Mouse (Mus musculus) olfactory bulb, adult 2 months (tissue): ENCODE measurements at regions not wholly inside any gene's neighbourhood (a gene's known extent, or its start where the extent isn't known, plus 50 kb on each side); places are given as distances from the start of the nearest gene placed in this dataset.

Experiments used
- CTCF ChIP-seq: fragments of 200-500 bp; IDR thresholded peaks from 2 replicates; pipeline ENCODE4 v1.5.1; 2012; ENCODE audit warnings: low read depth, mild to moderate bottlenecking, low read length, moderate library complexity; ENCODE audit not compliant: insufficient read depth
- POLR2A ChIP-seq: fragments of 200-500 bp; IDR thresholded peaks from 2 replicates; pipeline ENCODE4 v1.6.1; 2012; ENCODE audit warnings: mild to moderate bottlenecking, low read depth, low read length, moderate library complexity; ENCODE audit not compliant: insufficient read depth

DNA sequence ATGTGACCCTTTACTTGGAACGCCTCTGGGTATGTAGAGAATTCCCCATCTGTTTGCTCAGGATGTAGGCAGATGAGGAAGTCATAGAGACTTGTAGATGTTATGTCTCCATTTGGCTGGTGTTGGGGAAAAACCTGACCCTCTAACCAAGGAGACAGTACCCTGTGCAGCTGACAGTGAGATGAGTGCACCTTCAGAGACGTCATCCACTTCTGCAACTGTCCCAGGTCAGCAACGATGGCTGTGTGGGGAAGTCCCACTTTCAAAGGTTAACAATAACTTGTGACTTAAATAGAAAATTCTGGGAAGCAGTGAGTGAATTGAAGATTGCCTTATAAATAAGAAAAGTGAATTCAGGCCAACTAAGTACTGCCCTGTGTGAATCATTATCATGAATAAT, 52.3 kb upstream of the Rbpj start:
- no peak for TF ChIP-seq POLR2A
- TF ChIP-seq CTCF: no peak
